ENCODE assay signal across 7 mouse cellular contexts in genomic region chr2:25591863-25592262, GRCm38 (mm10). TPM values are rescaled to one million over a fixed set of nuclear protein-coding genes. Genes with fewer than 3 reads are reported as not detected.
DNase-seq lines count a peak whose midpoint lies in the region; ATAC-seq and TF ChIP-seq lines count a peak whose summit lies in the region.

No protein-coding gene starts in this region.

- H3K27me3 ChIP-seq in MEL (ENCODE audit: control insufficient read depth in 1 of 2, insufficient read depth in 2 of 2, low read length in 2 of 2) = no peaks in the 10 kb centered on the region
- no peaks in the 10 kb centered on the region for H3K27me3 ChIP-seq in lung, postnatal 0 days (replicated peaks; ENCODE audit: insufficient read depth, low read length)

- peak; percentile 51 to 65 for DNase-seq in layer of hippocampus, adult 8-10 months (ENCODE audit: low spot score in 2 of 2)
- DNase-seq in layer of hippocampus, adult 9-11 months = no peak
- DNase-seq in MEL (ENCODE audit: low read depth, low spot score) = peak; percentile 79
- DNase-seq in c-Kit-positive CD71-positive TER-119-positive erythroid progenitor cells, embryonic 14.5 days (ENCODE audit: low spot score) = peak; percentile 41
- no peak for DNase-seq in lung, postnatal 0 days (ENCODE audit: low spot score)
- DNase-seq in heart, postnatal 14 days = no peak
- DNase-seq in adrenal gland, adult 8-10 months = no peak

- H3K36me3 ChIP-seq in MEL (ENCODE audit: control insufficient read depth in 1 of 2, insufficient read depth in 2 of 2, low read length in 2 of 2) = peaks cover 0 to 6% of the 10 kb centered on the region in 2 experiments; a peak in 2 of 4 replicates
- peaks cover 28% of the 10 kb centered on the region for H3K36me3 ChIP-seq in lung, postnatal 0 days (ENCODE audit: insufficient read depth, low read length)

- TF ChIP-seq RAD21 in MEL (IDR thresholded peaks at IDR 0.05; ENCODE audit: low read depth, low read length) = no peak; the same call in 1 of the 2 replicates

- H3K9ac ChIP-seq in MEL (ENCODE audit: control insufficient read depth, low read depth, low read length, poor library complexity, severe bottlenecking) = no peak overlapping the region
- no peak overlapping the region for H3K9ac ChIP-seq in lung, postnatal 0 days (replicated peaks; ENCODE audit: low read depth)

- no peaks in the 10 kb centered on the region for H3K4me1 ChIP-seq in MEL (ENCODE audit: control insufficient read depth in 1 of 2, insufficient read depth in 2 of 2, low read length in 2 of 2)
- H3K4me1 ChIP-seq in lung, postnatal 0 days (ENCODE audit: insufficient read depth, low read depth, low read length) = no peaks in the 10 kb centered on the region

- H3K27ac ChIP-seq in MEL (ENCODE audit: control insufficient read depth, low read depth, low read length) = no peak overlapping the region
- H3K27ac ChIP-seq in lung, postnatal 0 days (ENCODE audit: low read length) = no peak overlapping the region

- no peaks in the 10 kb centered on the region for H3K9me3 ChIP-seq in MEL (replicated peaks; ENCODE audit: insufficient read depth, low read length)
- H3K9me3 ChIP-seq in lung, postnatal 0 days (ENCODE audit: low read length) = no peaks in the 10 kb centered on the region

- no peak for TF ChIP-seq EP300 in MEL (IDR thresholded peaks at IDR 0.05; ENCODE audit: low read depth in 1 of 2, low read length in 2 of 2)
- TF ChIP-seq EP300 in lung, postnatal 0 days (IDR thresholded peaks at IDR 0.05) = no peak

- WGBS in lung, postnatal 0 days = 80% methylated on average over 2 of the region's 2 CpGs

- intact Hi-C loops in heart, postnatal 14 days (cut with DNase I) = no loop called here

- no peak for TF ChIP-seq POLR2A in MEL (IDR thresholded peaks at IDR 0.05; ENCODE audit: control insufficient read depth in 1 of 2, insufficient read depth in 1 of 2, low read depth in 1 of 2, low read length in 2 of 2, poor library complexity in 1 of 2)

- TF ChIP-seq CTCF in MEL (IDR thresholded peaks at IDR 0.05 in 2 of 3, conservative IDR thresholded peaks at IDR 0.05 in 1 of 3; ENCODE audit: control insufficient read depth in 1 of 3, insufficient read depth in 1 of 3, low read depth in 2 of 3, low read length in 3 of 3, poor library complexity in 1 of 3, severe bottlenecking in 1 of 3) = peak; percentile 66 to 85 (median 67)
- TF ChIP-seq CTCF in lung, postnatal 0 days (IDR thresholded peaks at IDR 0.05) = peak; percentile 62

- H3K79me2 ChIP-seq in MEL (ENCODE audit: control insufficient read depth, insufficient read depth, low read length, poor library complexity) = no peaks in the 10 kb centered on the region

- H3K4me3 ChIP-seq in MEL (ENCODE audit: control insufficient read depth in 1 of 2, insufficient read depth in 1 of 2, low read depth in 2 of 2, low read length in 2 of 2) = no peak overlapping the region
- no peak overlapping the region for H3K4me3 ChIP-seq in lung, postnatal 0 days (ENCODE audit: low read depth, low read length)

- no peak overlapping the region for H3K4me2 ChIP-seq in lung, postnatal 0 days (replicated peaks; ENCODE audit: low read depth, low read length)

- no peak for ATAC-seq in lung, postnatal 0 days

TF ChIP-seq in MEL, 35 proteins besides CTCF, POLR2A, EP300 and RAD21:
- peak; percentile 32; the same call in 1 of the 2 replicates for TF ChIP-seq GATA1 (IDR thresholded peaks at IDR 0.05; ENCODE audit: low read depth, low read length)
- no peak for TF ChIP-seq CHD1 (IDR thresholded peaks at IDR 0.05; ENCODE audit: low read depth, low read length)

RNA-seq across cellular contexts. Expression of gene Ajm1, which starts 10.3 kb away (rescaled TPM):
- 100 to 1,000 TPM in 1 of 4 experiments, 10 to 100 TPM in 3; 82.9 to 103 (median 92.4) TPM for total RNA-seq in layer of hippocampus, adult 8-10 months (2022)
- 0.04 and 0.07 TPM in 2 replicates for total RNA-seq in MEL (2012; rRNA removed)
- under 1 TPM in 1 of 2 experiments, not detected in 1; 0.32 TPM for polyA plus RNA-seq in MEL (2012; ENCODE audit: insufficient read depth in 1 of 2, insufficient read length in 2 of 2, low read depth in 1 of 2, low replicate concordance in 2 of 2, missing spikeins in 1 of 2)
- 0.07 TPM in 1 of 2 replicates, not detected in the other for polyA plus RNA-seq in lung, postnatal 0 days (2015; fragmentation: Nextera tagmentation; extraction: Ambion mirVana)
- under 1 TPM in 1 of 2 experiments, not detected in 1; 0.10 TPM for total RNA-seq in heart, postnatal 14 days (2021)
- 1 to 10 TPM; 1.6 to 4.8 (median 3.8) TPM for total RNA-seq in adrenal gland, adult 8-10 months (2022)

RNA-seq across cellular contexts. Expression of gene Rabl6, which starts 16.5 kb away (rescaled TPM):
- total RNA-seq in layer of hippocampus, adult 8-10 months (2022) = 100 to 1,000 TPM; 127 to 168 (median 150) TPM
- 66.1 and 76.9 TPM in 2 replicates for total RNA-seq in MEL (2012; rRNA removed)
- 100 to 1,000 TPM in 1 of 2 experiments, 10 to 100 TPM in 1; 84.7 to 104 TPM for polyA plus RNA-seq in MEL (2012; ENCODE audit: insufficient read depth in 1 of 2, insufficient read length in 2 of 2, low read depth in 1 of 2, low replicate concordance in 2 of 2, missing spikeins in 1 of 2)
- 34.7 and 41.2 TPM in 2 replicates for polyA plus RNA-seq in lung, postnatal 0 days (2015; fragmentation: Nextera tagmentation; extraction: Ambion mirVana)
- 10 to 100 TPM; 48.1 to 49.7 TPM for total RNA-seq in heart, postnatal 14 days (2021)
- total RNA-seq in adrenal gland, adult 8-10 months (2022) = 100 to 1,000 TPM; 121 to 178 (median 137) TPM

RNA-seq across cellular contexts. Expression of gene Phpt1, which starts 16.8 kb away (rescaled TPM):
- total RNA-seq in layer of hippocampus, adult 8-10 months (2022) = 10 to 100 TPM; 64.6 to 76.6 (median 69.6) TPM
- 34.7 and 47.0 TPM in 2 replicates for total RNA-seq in MEL (2012; rRNA removed)
- 10 to 100 TPM in 1 of 2 experiments, not detected in 1; 73.7 TPM for polyA plus RNA-seq in MEL (2012; ENCODE audit: insufficient read depth in 1 of 2, insufficient read length in 2 of 2, low read depth in 1 of 2, low replicate concordance in 2 of 2, missing spikeins in 1 of 2)
- 97.7 and 103 TPM in 2 replicates for polyA plus RNA-seq in lung, postnatal 0 days (2015; fragmentation: Nextera tagmentation; extraction: Ambion mirVana)
- total RNA-seq in heart, postnatal 14 days (2021) = 10 to 100 TPM; 75.4 to 76.0 TPM
- 10 to 100 TPM; 61.3 to 76.9 (median 66.1) TPM for total RNA-seq in adrenal gland, adult 8-10 months (2022)

RNA-seq across cellular contexts. Expression of gene Mamdc4, which starts 17.2 kb away (rescaled TPM):
- total RNA-seq in layer of hippocampus, adult 8-10 months (2022) = 1 to 10 TPM in 3 of 4 experiments, under 1 TPM in 1; 0.96 to 3.8 (median 2.0) TPM
- 17.6 and 24.0 TPM in 2 replicates for total RNA-seq in MEL (2012; rRNA removed)
- 10 to 100 TPM in 1 of 2 experiments, not detected in 1; 21.6 TPM for polyA plus RNA-seq in MEL (2012; ENCODE audit: insufficient read depth in 1 of 2, insufficient read length in 2 of 2, low read depth in 1 of 2, low replicate concordance in 2 of 2, missing spikeins in 1 of 2)
- polyA plus RNA-seq in lung, postnatal 0 days (2015; fragmentation: Nextera tagmentation; extraction: Ambion mirVana) = 0.31 and 1.2 TPM in 2 replicates
- 1 to 10 TPM; 3.0 to 5.2 TPM for total RNA-seq in heart, postnatal 14 days (2021)
- total RNA-seq in adrenal gland, adult 8-10 months (2022) = 10 to 100 TPM in 1 of 4 experiments, 1 to 10 TPM in 3; 1.4 to 11.0 (median 4.0) TPM

RNA-seq across cellular contexts. Expression of gene Ccdc183, which starts 25.6 kb away (rescaled TPM):
- total RNA-seq in layer of hippocampus, adult 8-10 months (2022) = not detected
- 0.04 TPM in 1 of 2 replicates, not detected in the other for total RNA-seq in MEL (2012; rRNA removed)
- under 1 TPM in 1 of 2 experiments, not detected in 1; 0.26 TPM for polyA plus RNA-seq in MEL (2012; ENCODE audit: insufficient read depth in 1 of 2, insufficient read length in 2 of 2, low read depth in 1 of 2, low replicate concordance in 2 of 2, missing spikeins in 1 of 2)
- polyA plus RNA-seq in lung, postnatal 0 days (2015; fragmentation: Nextera tagmentation; extraction: Ambion mirVana) = 0.38 and 0.44 TPM in 2 replicates
- total RNA-seq in heart, postnatal 14 days (2021) = not detected
- not detected for total RNA-seq in adrenal gland, adult 8-10 months (2022)

Comparison
In these comparisons a context has a peak if more than half of its experiments do, and no peak if none do; other contexts are left out.
1. DNase-seq: peak in layer of hippocampus, adult 8-10 months (2 of 2), MEL (single experiment) and c-Kit-positive CD71-positive TER-119-positive erythroid progenitor cells, embryonic 14.5 days (single experiment); none in layer of hippocampus, adult 9-11 months (single experiment), lung, postnatal 0 days (single experiment), heart, postnatal 14 days (0 of 2) and adrenal gland, adult 8-10 months (single experiment).
2. RNA of gene Ajm1, which starts 10.3 kb away (total RNA-seq): 82.9 to 103 TPM in layer of hippocampus, adult 8-10 months; 1.6 to 4.8 TPM in adrenal gland, adult 8-10 months, 0.10 TPM in heart, postnatal 14 days and 0.04 to 0.07 TPM in MEL; every median in the first group is over 10 times any median in the second.